Mouse (Mus musculus) cortical plate, adult 2 months (tissue): ENCODE results near the gene Gm49394.

ENCODE experiments used
- CTCF ChIP-seq: fragments of 200-500 bp; IDR thresholded peaks from 2 replicates; pipeline ENCODE4 v1.5.1; 2011; ENCODE audit warnings: mild to moderate bottlenecking, control low read depth, low read length; ENCODE audit not compliant: insufficient read depth; ENCODE audit errors: extremely low read depth
- POLR2A ChIP-seq: fragments of 200-500 bp; IDR thresholded peaks from 2 replicates; pipeline ENCODE4 v1.6.1; 2011; ENCODE audit warnings: mild to moderate bottlenecking, low read length, control low read depth; ENCODE audit not compliant: insufficient read depth; ENCODE audit errors: extremely low read depth

DNA sequence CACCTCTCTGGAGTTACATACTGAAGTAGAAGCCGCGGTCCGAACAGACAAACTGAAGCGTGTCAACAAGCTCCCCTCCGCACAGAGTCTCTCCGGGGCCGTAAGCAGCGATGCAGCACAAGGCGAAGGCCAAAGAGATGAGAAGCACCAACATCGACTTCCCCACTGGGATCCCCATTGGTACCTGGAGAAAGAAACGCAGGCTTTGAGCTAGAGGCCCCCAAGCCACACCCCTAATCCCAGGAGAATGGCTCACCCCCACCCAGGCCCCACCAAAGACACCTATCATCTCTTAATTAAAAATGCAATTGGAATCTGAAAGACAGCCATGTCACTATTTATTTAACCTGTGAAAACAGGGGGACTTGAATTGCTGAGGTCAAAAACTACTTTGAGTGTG is 14.1 kb downstream of the Gm49394 start:
- TF ChIP-seq CTCF (no peak), POLR2A (no peak)
